Mouse (Mus musculus) G1E (cell line): ENCODE results near the gene Ralgds. TPM values are rescaled to one million over a fixed set of nuclear protein-coding genes. Genes with fewer than 3 reads are reported as not detected.

Experiments used
- ATAC-seq: 2 replicates; pipeline ENCODE4 v1.8.0; 2016; ENCODE audit warnings: mild to moderate bottlenecking; ENCODE audit not compliant: insufficient number of reproducible peaks, poor library complexity, low FRiP score, severe bottlenecking; ENCODE audit errors: extremely low read depth
- DNase-seq: peaks from one replicate; pipeline ENCODE4 v3.0.0; 2012; ENCODE audit warnings: low spot score
- H3K27me3 ChIP-seq: 2 replicates; pipeline ENCODE4 v1.6.1; 2012; ENCODE audit warnings: mild to moderate bottlenecking, low read length, inconsistent platforms; ENCODE audit not compliant: insufficient read depth
- H3K36me3 ChIP-seq: replicated peaks from 2 replicates; pipeline ENCODE3; 2012; ENCODE audit warnings: mild to moderate bottlenecking, inconsistent platforms
- H3K4me1 ChIP-seq: 2 replicates; pipeline ENCODE4 v1.6.1; 2012; ENCODE audit warnings: low read depth, low read length, inconsistent platforms, mixed read lengths; ENCODE audit not compliant: insufficient read depth
- H3K4me3 ChIP-seq: 2 replicates; pipeline ENCODE4 v1.5.1; 2012; ENCODE audit warnings: low read depth, mild to moderate bottlenecking, inconsistent platforms, low read length, moderate library complexity, mixed read lengths
- H3K9me3 ChIP-seq: replicated peaks from 2 replicates; pipeline ENCODE4 v1.6.1; 2012; ENCODE audit warnings: inconsistent platforms
- CTCF ChIP-seq: IDR thresholded peaks from 2 replicates; pipeline ENCODE4 v1.5.1; 2012; ENCODE audit warnings: low read depth, low read length, inconsistent platforms, mixed read lengths
- GATA1 ChIP-seq: IDR thresholded peaks from 2 replicates; pipeline ENCODE4 v1.6.1; 2012; ENCODE audit warnings: borderline replicate concordance, low read length, inconsistent platforms, mixed read lengths
- GATA2 ChIP-seq: IDR thresholded peaks from 2 replicates; pipeline ENCODE4 v1.6.1; 2012; ENCODE audit warnings: low read depth, low read length, inconsistent platforms, borderline replicate concordance
- POLR2AphosphoS5 ChIP-seq: IDR thresholded peaks from 2 replicates; pipeline ENCODE4 v1.6.1; 2012; ENCODE audit warnings: low read depth, low read length, inconsistent platforms; ENCODE audit not compliant: insufficient replicate concordance
- TAL1 ChIP-seq: conservative IDR thresholded peaks from 2 replicates; pipeline ENCODE4 v1.6.1; 2012; ENCODE audit warnings: low read depth, low read length, inconsistent platforms, mixed read lengths
- polyA plus RNA-seq: library from polyadenylated mRNA; stranded (reverse); fragments of >175 nt; gene quantifications from 2 replicates; pipeline ENCODE4 v1.2.3, GENCODE M21; 2012
- total RNA-seq, 2 experiments: library from RNA; stranded (forward) in 1 of 2; stranded (reverse) in 1 of 2; fragments of 200-1000 nt in 1 of 2; fragments of >200 nt in 1 of 2; fragmentation: Nextera tagmentation in 1 of 2; gene quantifications; 2 replicates each; pipeline ENCODE4 v1.2.3; 2014 to 2017

Gene Ralgds
- total RNA-seq (2014; fragmentation: Nextera tagmentation) = not detected in 2 replicates
- 0.49 and 0.52 TPM in 2 replicates for total RNA-seq (2017)
- 0.02 TPM in 1 of 2 replicates, not detected in the other for polyA plus RNA-seq

GRCm38 (mm10) chr2:28512798-28513401 is at the start of gene Ralgds:
Gene Ralgds (plus strand): TSS chr2:28513125.
- no peaks in the 10 kb centered on the region for H3K36me3 ChIP-seq
- ATAC-seq (no peak), DNase-seq (no peak)
- no peaks in the 10 kb centered on the region; the same call in 1 of the 2 replicates for H3K9me3 ChIP-seq
- H3K27me3 ChIP-seq = peaks cover 36% of the 10 kb centered on the region
- H3K4me1 ChIP-seq = peaks cover 18% of the 10 kb centered on the region
- no peak for TF ChIP-seq GATA1
- TF ChIP-seq GATA2 = no peak
- no peak for TF ChIP-seq TAL1
- TF ChIP-seq CTCF = no peak
- no peak for TF ChIP-seq POLR2AphosphoS5
- no peak within 1 kb of the TSS for H3K4me3 ChIP-seq

- peak; percentile 85 for TF ChIP-seq CTCF
- no peak for TF ChIP-seq POLR2AphosphoS5
- no peaks in the 10 kb centered on the region for H3K9me3 ChIP-seq
- H3K4me1 ChIP-seq = peaks cover 14% of the 10 kb centered on the region
- no peak overlapping the region for H3K4me3 ChIP-seq
- peaks cover 34% of the 10 kb centered on the region for H3K27me3 ChIP-seq
- peaks cover 3% of the 10 kb centered on the region for H3K36me3 ChIP-seq
- DNase-seq (peak; percentile 26), ATAC-seq (no peak)
These were observed 49.0 kb upstream of the Ralgds start for GRCm38 (mm10) chr2:28463919-28464318.

- H3K27me3 ChIP-seq = peaks cover 34% of the 10 kb centered on the region
- ATAC-seq (no peak), DNase-seq (no peak)
- peaks cover 4% of the 10 kb centered on the region; the same call in 1 of the 2 replicates for H3K9me3 ChIP-seq
- TF ChIP-seq GATA1 (no peak), TAL1 (no peak), POLR2AphosphoS5 (no peak), CTCF (no peak), GATA2 (no peak)
- no peak overlapping the region for H3K4me3 ChIP-seq
- peaks cover 24% of the 10 kb centered on the region for H3K4me1 ChIP-seq
- H3K36me3 ChIP-seq = peaks cover 13% of the 10 kb centered on the region
These were observed 48.0 kb upstream of the Ralgds start for GRCm38 (mm10) chr2:28464919-28465318.

- peak; percentile 19 for DNase-seq
- peaks cover 24% of the 10 kb centered on the region for H3K36me3 ChIP-seq
These were observed 46.9 kb upstream of the Ralgds start, which contains the start of gene 1700007K13Rik for GRCm38 (mm10) chr2:28465836-28466518. Gene 1700007K13Rik (minus strand): TSS chr2:28466332.

GRCm38 (mm10) chr2:28467860-28468485 is 45.0 kb upstream of the Ralgds start, which contains the start of gene Mrps2:
Gene Mrps2 (plus strand): TSS chr2:28468066.
- H3K27me3 ChIP-seq = peaks cover 24% of the 10 kb centered on the region
- ATAC-seq = peak; percentile 54
- peaks cover 13% of the 10 kb centered on the region for H3K9me3 ChIP-seq
- H3K36me3 ChIP-seq = peaks cover 39% of the 10 kb centered on the region
- TF ChIP-seq TAL1 (no peak), POLR2AphosphoS5 (no peak), CTCF (peak; percentile 54)
- H3K4me1 ChIP-seq = peaks cover 26% of the 10 kb centered on the region
- peak; percentile 87 for DNase-seq
- H3K4me3 ChIP-seq = peak within 1 kb of the TSS; percentile 94

More at GRCm38 (mm10) chr2:28465836-28466518, 46.9 kb upstream of the Ralgds start, which contains the start of gene 1700007K13Rik:
- Histone ChIP-seq H3K4me3 (no peak within 1 kb of the TSS), H3K4me1 (peaks cover 26% of the 10 kb centered on the region), H3K27me3 (peaks cover 30% of the 10 kb centered on the region), H3K9me3 (peaks cover 4% of the 10 kb centered on the region; the same call in 1 of the 2 replicates)
- TF ChIP-seq POLR2AphosphoS5 = no peak
- no peak for TF ChIP-seq GATA1
- no peak for TF ChIP-seq GATA2
- no peak for TF ChIP-seq CTCF
- no peak for TF ChIP-seq TAL1
- no peak; the same call in 1 of the 2 replicates for ATAC-seq

- peaks cover 26% of the 10 kb centered on the region for H3K4me1 ChIP-seq
- H3K4me3 ChIP-seq = peak overlapping the region; percentile 94
- ATAC-seq (no peak), DNase-seq (no peak)
- TF ChIP-seq POLR2AphosphoS5 = no peak
- TF ChIP-seq CTCF = no peak
- TF ChIP-seq GATA2 = no peak
- TF ChIP-seq TAL1 = no peak
- TF ChIP-seq GATA1 = no peak
- H3K27me3 ChIP-seq = peaks cover 24% of the 10 kb centered on the region
- H3K36me3 ChIP-seq = peaks cover 40% of the 10 kb centered on the region
- peaks cover 16% of the 10 kb centered on the region for H3K9me3 ChIP-seq
These were observed 44.3 kb upstream of the Ralgds start for GRCm38 (mm10) chr2:28468486-28469225.
